Mouse (Mus musculus) heart, adult 18-20 months (tissue): ENCODE data around the gene Gm45062. TPM values are rescaled to one million over a fixed set of nuclear protein-coding genes. Genes with fewer than 3 reads are reported as not detected.

Experiments
- DNase-seq, 2 experiments: peaks; one replicate each; pipeline ENCODE4 v3.0.0; 2021 to 2022; ENCODE audit warnings: mixed read lengths in 1 of 2
- total RNA-seq, 2 experiments: library from RNA; stranded (reverse); gene quantifications; 2 replicates each; pipeline ENCODE4 v1.2.3; 2021

Gm45062 gene
- total RNA-seq, 2 experiments from 2014 or later: not detected

DNA sequence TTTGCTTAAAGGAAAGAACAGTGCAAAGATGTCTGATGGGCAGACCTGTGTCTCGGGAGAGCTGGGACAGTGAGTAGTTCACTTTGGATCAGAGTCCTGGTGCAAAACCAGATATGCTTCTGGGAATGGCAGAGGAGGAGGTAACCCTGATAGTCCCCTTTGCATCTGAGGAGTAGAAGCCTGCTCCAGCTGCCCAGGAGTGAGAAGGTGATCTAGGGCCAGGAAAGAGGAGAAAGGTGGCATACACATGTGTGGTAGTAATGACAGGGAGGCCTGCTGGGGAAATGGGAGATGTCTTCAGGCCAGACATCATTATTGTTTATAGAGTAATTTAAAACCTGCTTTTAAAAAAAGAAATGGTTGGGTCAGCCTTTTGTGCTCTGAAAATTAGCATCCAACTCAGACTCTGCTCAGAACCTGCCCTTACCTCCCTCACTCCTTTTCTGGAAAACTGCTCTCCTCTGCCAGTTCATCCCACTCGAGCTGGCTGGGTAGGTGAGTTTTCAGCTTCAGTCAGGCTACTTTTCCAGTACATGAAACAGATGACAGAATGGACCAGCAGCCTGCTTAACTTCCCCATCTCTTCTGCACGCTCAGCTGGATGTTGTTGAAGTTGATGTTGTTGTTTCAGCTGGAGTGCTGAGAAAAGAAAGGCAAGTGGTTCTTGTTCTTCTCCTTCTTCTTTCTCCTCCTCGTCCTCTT is 160.4 kb downstream of the Gm45062 start:
- peak in 1 of 2 experiments; percentile 33 for DNase-seq

DNA sequence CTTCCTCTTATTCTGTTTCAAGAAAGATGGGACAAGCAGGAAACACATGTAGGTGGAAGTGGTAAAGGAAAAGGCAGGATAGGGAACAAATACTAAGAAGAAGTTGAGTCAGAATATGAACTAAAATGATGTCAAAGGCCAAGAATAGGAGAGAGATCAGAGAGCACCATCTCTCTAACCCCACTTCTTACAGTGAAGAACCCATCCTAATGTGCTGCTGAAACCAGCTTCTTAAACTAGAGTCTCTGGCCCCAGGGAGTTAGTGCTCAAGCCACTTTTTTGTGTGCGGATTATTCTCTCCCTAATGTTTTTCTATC is 160.9 kb downstream of the Gm45062 start:
- no peak for DNase-seq

DNA sequence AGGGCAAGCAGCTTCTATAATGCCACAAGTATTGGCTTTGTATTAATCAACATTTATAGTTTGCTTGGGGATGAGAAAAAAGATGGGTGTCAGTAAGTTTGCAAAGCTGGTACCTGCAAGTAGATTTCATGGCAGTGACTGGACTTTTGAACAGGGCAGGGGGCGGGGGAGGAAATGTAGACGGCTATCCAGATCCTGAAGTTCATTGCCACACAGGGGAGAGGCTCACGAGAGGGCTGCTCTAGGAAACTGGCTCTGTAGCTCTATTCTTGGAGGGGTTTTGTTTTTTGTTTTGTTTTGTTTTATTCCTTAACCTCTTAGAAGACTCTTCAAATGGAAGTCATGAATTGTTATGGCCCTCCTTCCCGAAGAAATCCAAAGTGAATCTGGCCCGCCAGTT is 162.2 kb downstream of the Gm45062 start:
- DNase-seq: no peak

DNA sequence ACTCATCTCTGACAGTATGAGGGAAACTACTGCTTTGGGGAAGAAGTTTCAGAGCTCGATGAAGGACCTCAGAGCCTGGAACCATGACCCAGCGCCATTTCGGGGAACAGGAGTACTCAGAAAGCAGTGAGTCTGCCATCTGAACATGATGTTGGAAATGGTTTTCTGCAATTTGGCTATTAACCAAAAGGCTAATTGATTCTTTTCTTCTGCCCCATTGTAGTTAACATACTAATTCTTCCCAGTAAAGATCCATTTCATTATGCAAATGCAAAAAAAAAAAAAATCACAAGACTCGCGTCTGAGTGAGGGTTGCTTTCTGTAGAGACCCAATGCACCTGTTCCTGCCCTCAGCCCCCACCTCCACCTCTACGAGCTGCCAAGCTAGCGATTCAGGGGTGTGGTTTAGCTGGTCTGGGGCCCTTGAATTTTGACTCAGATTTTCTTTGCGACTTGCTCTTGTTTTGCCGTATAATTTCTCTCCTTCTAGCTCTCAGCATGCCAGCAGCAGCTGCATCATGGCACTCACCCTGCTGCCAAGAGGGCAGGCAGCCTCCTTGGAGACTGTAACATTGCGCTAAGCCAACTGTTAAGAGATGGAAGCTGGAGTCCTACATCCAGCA is 162.8 kb downstream of the Gm45062 start:
- DNase-seq: peak in 1 of 2 experiments; percentile 27

DNA sequence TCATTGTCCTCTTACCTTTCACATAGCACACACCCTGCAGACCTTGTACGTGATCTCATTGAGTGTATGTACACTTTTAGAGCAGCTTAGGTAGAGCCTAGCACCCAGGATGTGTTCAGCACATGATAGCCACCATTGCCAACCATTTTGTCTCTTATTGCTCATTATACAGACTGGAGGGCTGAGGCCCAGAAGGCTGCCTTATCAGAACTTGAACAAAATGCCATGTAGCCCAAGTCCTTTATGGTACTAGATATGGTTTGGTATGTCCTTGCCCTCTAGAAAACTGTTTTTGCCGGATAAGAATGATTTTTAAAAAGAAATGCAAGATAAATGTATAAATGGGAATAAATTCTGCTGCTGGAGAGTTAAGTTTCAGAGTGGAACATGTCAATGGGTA is 163.9 kb downstream of the Gm45062 start:
- DNase-seq: no peak

DNA sequence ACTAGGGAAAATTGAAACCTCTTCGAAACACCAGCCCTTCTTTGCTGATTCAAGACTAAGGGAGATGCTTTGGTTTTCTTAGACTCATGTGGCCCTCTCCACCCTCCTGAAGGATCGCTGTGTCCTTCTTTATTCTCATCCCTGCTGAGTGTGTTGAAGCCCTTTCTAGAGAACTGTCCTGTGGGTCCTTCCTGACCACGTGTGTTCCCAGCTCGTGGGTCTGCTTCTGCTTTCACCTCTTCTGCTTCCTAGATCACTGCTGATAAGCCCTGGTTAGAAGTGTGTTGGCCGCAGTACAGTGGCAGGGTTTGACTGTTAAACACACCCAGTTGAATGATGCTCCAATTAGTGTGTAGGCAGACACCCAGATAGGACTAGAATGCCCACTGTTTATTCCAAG is 168.4 kb downstream of the Gm45062 start:
- no peak for DNase-seq

DNA sequence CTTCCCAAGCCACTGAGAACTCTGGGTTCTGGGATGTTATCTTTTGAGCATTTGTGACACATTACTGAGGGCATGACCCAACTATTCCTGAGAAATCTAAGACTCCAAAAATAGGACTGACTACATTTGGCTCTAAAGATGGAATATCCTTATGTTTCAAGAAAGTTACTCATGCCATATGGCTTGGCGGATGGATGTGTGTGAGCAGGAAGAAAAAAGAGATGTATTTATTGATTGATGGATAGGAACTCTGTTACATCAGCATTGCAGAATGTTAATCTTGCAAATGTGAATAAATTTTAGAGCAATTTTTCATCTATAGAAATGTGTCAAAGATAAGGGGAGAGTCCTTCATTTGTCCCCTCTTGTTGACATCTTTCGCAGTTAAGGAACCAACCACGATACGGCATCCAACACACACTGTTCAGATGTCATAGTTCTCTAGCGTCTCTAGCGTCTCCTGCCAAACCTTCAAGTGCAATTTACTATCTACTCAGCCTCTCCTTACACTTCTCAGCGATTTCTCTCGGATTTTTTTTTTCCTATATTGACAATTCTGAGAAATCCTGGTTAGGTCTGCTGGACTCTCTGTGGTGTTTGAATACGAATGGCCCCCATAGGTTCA is 171.5 kb downstream of the Gm45062 start:
- no peak for DNase-seq

DNA sequence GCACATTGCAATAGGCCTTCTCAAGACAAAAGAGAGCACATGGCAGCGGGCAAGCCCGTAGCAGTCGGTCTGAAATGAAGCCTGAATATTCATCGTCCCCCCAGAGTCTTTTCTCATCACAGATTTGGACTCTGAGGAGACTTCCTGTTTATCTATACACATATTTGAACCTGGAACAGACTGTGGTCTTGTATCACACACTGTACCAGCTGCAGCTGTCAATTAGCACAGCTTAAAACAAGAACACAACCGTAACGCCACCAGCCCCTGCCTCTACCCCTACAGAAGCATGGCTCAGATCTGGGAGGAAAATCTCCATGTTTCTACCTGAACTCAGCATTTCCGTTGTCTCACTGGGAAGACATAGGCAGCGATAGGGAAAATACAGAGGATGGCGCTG is 173.9 kb downstream of the Gm45062 start:
- DNase-seq: no peak

DNA sequence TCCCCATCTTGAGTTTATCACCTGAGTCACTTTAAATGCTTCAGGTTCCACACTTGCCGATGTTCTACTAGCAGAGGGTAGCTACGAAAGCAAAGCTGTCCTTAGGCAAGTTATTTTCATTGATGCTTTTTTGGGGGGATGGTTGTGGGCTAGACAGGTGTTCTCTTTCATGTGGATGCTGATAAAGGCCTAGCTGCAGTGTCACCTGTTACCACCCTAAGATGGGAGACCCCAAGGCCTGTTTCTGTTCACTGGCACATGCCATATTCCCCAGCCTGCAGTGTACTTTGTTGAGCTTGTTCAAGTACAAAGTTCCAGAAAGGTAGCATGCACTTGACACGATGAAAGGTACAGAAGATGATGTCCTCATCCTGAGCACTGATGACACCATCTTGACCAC is 178.7 kb downstream of the Gm45062 start:
- no peak for DNase-seq

DNA sequence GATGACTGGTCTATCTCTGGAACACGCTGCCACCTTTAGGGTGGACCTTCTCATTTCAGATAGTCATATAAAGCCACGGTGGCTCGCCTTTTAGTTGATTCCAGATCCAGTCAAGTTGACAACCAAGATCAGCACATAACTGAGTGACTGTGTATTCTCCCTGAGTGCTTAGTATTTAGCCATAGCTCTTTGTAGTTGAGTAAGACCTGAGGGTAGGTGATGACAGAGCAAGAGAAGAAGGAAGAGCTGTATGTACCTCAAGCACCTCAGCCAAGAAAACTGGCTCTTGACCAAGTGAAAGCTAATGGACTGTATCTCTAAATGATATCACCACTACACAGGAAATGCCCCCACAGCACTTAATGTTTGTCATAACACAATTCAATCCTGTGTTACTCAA is 182.6 kb downstream of the Gm45062 start:
- DNase-seq: no peak

DNA sequence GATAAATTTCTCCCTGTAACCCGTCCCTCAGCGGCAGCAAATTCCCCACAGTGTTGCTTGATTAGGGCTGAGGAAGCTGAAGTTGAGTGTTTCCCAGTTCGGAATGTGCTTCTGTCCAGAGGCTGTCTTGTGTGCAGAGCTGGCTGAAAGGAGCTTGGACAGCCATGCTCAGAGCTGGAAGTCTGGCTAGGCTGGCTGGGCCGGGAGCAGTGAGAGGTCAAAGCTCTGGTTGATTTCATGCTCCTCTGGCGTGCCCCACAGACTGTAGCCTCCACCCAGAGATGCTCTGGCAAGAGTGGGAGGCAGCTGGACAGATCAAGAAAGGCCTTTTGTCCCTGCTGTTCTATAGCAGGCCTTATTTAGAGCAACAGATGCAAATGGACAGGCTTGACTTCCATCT is 187.5 kb downstream of the Gm45062 start:
- DNase-seq: peak; percentile 63 to 81

DNA sequence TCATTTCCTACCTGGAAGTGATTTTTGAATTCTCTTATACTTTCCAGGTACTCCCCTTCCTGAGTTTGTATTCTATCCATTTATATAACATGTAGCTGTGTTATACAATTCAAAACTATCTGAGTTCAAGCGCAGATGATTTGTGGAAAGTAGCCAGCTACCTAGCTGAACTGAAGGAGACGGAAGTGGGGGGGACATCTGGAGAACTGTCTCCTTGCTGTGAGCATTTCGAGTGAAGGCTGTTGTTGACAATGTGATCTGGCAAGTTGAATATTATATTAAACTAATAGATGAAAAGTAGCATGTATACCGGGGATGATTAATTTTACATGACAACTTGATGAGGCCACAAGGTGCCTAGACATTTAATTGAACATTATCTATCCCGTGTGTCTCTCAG is 196.3 kb downstream of the Gm45062 start:
- no peak for DNase-seq

DNA sequence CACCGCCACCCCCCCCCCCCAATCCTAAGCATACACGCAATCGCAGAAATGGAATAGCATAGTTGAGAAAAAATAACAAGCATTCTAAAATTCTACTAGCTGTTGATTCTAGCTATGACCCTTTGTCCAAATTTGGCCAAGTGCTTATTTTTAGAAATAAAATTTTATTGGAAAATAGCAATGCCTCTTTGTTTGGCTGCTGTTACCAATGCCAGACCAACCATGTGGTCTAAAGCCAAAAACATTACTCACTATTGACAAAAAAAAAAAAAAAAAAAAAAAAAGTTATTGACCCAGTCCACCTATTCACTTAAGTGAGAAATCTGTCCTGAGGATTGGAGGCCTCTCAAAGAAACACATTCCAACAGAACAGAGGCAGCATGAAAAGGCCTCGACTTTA is 199.3 kb downstream of the Gm45062 start:
- DNase-seq: no peak

DNA sequence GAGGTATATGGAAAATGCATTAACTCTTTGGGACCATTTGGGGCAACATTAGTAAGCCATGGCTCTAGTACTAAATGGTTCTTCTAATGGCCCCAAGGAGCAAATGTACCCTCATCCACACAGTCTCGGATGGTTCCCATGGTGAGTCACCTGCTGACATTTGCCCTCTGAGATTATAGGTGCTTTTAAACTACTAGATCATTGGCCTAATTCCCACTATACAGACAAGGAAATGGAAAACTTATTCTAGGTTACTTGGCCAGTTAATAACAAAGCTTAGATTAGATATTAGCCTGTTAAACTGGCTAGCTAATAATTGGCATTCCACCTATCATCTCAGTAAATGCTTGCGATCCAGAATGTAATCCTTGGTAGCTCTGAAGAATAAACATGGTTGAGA is 203.2 kb downstream of the Gm45062 start:
- DNase-seq: no peak

DNA sequence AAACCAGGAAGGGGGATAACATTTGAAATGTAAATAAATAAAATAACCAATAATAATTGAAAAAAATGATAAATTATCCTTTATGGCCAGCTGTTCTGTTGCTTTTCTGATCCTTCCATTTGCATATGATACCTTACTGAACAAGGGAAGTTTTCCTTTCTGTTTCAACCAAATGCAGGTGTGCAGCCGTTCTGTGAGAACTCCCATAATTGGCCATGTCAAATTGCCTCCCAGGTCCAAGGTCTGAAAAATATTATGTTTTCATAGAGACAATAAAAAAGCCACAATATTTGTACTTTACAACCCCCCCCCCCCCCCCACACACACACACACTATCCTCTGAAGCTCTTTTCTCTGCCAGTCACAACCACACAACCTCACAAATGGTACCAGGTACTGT is 206.1 kb downstream of the Gm45062 start:
- DNase-seq: no peak

DNA sequence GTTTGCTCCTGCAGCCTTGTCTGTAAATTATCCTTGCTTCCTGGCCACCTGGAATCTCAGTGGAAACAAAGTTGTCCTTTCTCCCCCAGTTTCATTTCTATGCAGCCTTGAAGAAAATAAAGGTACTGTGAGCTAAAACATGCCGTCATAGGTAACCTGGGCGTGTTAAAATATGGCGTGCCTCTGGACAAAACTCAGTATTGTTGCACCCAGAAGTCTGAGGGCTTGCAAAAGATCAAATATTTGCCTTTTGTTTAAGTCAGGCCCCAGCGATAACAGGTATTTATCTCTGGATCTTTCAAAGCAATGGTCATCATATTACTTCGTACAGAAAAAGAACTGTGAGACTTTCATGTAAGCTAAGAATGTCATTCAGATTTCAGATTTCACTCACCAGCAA is 206.7 kb downstream of the Gm45062 start:
- no peak for DNase-seq

DNA sequence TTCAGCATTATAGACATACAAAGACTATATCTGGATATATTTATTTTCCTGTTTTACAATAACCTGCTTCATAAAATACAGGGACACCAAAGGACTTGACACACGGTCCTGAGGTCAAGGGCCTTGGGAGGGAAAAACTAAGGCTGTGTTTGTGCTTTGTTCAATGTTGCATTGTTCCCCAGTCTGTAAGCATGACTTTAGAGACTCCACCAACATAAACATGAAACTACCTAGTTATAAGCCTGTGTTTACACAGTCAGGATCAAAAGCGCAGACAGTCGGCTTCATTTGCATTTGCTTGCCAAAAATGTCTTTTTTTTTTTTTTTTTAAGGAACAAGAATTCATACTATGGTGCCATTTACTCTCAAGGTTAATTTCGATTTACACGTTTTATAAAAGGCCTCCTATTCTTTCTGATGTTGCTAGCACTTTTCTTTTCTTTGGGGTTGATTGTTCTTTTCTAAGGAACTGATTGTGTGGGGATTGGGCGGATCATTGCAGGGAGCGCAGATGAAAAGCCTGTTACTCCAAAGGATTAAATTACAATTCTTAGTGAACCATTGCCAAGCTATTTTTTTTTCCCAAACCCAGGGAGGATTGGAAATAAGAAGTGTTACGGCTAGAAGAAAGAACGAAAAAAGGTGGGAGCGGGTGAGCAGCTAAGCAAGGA is 208.6 kb downstream of the Gm45062 start:
- no peak for DNase-seq

DNA sequence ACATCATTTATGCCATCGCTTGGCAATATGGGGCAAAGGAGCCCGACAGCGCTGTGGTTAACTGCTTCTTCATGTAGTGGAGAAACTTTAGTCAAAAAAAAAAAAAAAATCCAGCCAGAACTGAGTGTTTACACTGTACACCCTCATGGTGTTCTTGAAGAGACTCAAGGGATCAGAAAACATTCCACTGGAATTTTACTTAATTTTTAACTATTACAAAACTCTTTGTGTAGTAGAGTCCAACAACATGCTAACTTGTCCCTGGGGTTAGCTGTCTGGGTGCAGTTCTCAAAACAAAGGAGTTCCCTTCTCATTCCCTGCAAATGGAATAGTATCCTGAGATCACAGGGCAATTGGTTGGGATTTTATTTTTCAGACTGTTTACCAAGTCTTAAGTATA is 210.7 kb downstream of the Gm45062 start:
- peak in 1 of 2 experiments; percentile 13 for DNase-seq

DNA sequence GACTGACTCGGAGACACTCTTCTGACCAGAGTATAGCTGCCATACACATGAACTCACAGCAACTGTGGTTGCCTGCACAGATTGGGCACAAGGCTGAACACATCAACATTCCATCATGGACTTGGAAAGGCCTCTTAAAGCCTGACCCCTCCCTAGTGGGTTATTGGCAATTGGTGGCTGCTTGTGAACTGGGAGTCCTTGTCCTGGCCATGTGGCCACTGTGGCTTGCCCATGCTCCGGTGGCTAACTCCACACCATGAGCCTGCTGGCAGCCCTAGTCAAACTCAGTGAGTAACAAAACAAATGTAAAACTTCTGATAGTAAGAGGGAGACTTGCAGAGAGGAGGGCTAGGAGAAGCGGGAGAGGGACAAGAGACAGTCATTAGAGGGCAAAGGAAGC is 212.9 kb downstream of the Gm45062 start:
- peak in 1 of 2 experiments; percentile 8 for DNase-seq

DNA sequence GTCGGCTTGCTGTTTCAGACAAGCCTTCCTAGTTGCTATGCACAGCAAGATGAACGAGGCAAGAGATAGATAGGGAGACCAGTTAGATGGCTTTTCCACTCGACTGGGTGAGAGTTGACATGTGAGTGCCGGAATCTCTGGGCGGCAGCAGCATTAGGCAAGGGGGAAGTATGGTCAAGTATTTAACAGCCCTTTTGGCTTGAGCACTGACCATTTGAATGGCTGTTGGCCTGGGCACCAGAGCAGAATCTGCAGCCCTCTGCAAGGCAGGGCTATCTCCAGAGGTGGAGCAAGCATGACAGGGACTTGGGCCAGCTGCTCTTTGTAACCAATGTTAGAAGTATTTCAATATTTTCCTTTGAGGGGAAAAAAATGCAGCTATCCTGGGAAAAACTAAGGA is 213.7 kb downstream of the Gm45062 start:
- peak; percentile 55 to 75 for DNase-seq

DNA sequence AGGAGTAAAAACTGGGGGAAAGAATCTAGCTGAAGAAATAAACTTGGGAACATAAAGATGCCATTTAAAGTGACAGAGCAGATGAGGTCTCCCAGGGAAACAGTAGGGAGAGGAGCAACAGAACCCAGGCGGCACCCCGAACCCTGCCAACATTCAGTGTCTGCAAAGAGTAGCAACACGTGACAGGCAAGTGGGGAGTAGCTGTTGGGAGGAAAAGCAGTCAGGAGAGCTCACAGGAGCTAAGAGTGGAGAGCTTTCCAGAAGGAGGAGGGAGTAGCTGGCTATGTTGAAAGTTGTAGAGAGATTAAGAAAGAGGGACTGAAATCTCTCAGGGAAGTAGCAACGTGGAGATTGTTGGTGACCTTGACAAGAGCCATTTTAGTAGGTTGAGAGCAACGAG is 214.2 kb downstream of the Gm45062 start:
- DNase-seq: peak; percentile 43 to 62

DNA sequence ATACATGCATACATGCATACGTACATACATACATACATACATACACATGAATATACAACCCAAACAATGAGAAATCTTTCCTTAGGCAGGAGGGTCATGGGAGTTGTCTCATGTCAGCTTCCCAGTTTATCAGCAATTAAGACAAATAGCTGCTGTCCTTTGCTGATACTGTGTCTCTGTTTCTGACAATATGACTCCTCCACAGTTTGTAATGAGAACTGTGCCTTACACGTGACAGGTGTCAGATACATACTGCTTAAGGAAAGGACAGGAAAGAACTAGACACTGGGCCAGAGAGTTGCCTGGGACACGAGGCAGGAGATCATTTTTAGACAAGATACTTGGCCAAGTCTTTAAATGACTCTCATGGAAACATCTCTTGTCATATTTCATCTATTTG is 215.1 kb downstream of the Gm45062 start:
- no peak for DNase-seq

DNA sequence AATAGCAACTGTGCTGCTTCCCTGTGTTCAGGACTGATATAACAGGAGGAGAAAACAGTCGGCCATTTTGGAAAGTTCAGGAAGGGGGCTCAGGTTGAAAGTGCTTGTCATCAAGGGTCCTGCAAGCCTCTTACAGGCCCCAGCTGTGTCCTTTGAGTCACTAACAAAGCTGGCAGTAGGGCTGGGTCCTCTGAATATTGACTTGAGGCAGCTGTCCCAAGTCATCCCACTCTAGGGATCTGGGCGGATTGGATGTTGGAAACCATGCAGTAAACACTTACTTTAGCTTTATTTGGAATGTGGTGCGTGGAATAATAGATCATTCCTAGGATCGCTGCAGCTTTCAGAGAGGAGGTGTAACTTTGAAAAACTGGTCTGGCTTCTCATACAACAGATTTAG is 215.6 kb downstream of the Gm45062 start:
- peak; percentile 17 to 25 for DNase-seq
